Mouse (Mus musculus) neural tube, embryonic 14.5 days (tissue): ENCODE results near the gene 1110004F10Rik. TPM values are rescaled to one million over a fixed set of nuclear protein-coding genes. Genes with fewer than 3 reads are reported as not detected.

ENCODE experiments used
- ATAC-seq: fragments of 200-750 bp; cut with Nextera tagmentation; 2 replicates; pipeline ENCODE4 v1.8.0; 2017; ENCODE audit warnings: low read depth, mild to moderate bottlenecking, moderate TSS enrichment, moderate library complexity
- H3K27ac ChIP-seq: fragments of 300-500 bp; sonication (generic); 2 replicates; pipeline ENCODE4 v1.5.1; 2014; ENCODE audit warnings: low read depth, mild to moderate bottlenecking, control low read depth, low read length, moderate library complexity, mixed read lengths
- H3K27me3 ChIP-seq: fragments of 300-500 bp; sonication (generic); 2 replicates; pipeline ENCODE4 v1.6.1; 2014; ENCODE audit warnings: low read length; ENCODE audit not compliant: control insufficient read depth, insufficient read depth
- H3K36me3 ChIP-seq: fragments of 300-500 bp; sonication (generic); 2 replicates; pipeline ENCODE4 v1.6.1; 2014; ENCODE audit warnings: low read length, mixed read lengths; ENCODE audit not compliant: control insufficient read depth, insufficient read depth
- H3K4me1 ChIP-seq: fragments of 300-500 bp; sonication (generic); 2 replicates; pipeline ENCODE4 v1.6.1; 2014; ENCODE audit warnings: low read length; ENCODE audit not compliant: control insufficient read depth, insufficient read depth
- H3K4me2 ChIP-seq: fragments of 300-500 bp; sonication (generic); 2 replicates; pipeline ENCODE4 v1.6.1; 2014; ENCODE audit warnings: mild to moderate bottlenecking, low read depth, low read length, control low read depth
- H3K4me3 ChIP-seq: fragments of 300-500 bp; sonication (generic); 2 replicates; pipeline ENCODE4 v1.5.1; 2014; ENCODE audit warnings: low read depth, low read length, control low read depth, mixed read lengths
- H3K9ac ChIP-seq: fragments of 300-500 bp; sonication (generic); replicated peaks from 2 replicates; pipeline ENCODE4 v1.6.1; 2014; ENCODE audit warnings: low read depth, mild to moderate bottlenecking, control low read depth, low read length, mixed read lengths
- H3K9me3 ChIP-seq: fragments of 300-500 bp; sonication (generic); 2 replicates; pipeline ENCODE4 v1.6.1; 2016; ENCODE audit warnings: low read length; ENCODE audit not compliant: control insufficient read depth
- WGBS: fragments of 180-500 bp; shearing (Covaris S2); extraction: QIAGEN DNeasy Blood & Tissue Kit; methylation state at CpG from one replicate; pipeline ENCODE4 v1.1.7; 2014; 5-methylcytosine and 5-hydroxymethylcytosine counted together
- polyA plus RNA-seq: library from polyadenylated mRNA; unstranded; fragments of >200 nt; fragmentation: Nextera tagmentation; extraction: Ambion mirVana; gene quantifications from 2 replicates; pipeline ENCODE4 v1.2.1, GENCODE M21; 2014

The 1110004F10Rik gene
- polyA plus RNA-seq, 1 experiment from 2014 or later, result 328 TPM

DNA sequence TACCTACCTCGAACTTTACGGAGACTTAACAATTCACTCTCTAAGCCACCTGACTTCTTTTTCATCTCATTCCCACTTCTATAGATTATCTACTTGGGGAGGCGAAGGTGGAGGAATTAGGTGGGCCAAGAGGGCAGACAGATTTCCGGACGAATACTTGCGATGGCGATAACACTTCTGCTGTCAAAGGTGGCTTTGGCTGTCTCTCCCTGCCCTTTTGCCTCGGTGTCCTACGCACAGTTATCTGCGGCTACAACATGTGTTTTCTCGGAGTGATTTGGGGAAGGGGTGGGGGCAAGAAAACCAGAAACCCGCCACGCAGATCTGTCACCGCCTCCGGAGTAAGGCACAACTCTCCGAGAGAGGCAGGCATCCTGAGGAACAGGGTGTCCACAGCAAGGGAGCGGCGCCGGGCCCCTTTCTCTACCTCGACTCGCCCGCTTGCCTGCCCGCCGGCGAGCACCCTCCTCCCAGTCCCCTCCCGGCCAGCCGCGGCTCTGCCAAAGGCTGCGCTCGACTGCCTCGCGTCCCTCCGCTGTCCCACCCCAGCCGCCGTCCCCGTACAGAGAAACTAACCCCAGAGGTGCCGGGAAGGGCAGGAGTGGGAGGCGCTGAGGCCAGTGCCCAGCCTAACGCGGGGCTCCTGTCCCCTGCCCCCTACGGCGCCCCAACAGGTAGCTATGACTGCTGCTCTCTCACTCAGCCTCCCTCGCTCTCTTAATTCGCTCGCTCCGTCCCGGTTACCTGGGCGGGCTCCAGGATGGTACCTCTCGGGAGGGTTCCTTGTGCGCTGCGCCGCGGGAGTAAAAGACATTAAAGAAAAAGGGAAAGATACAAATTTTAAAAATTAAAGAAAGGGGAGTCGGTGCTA, 5.6 kb upstream of the 1110004F10Rik start:
- Histone ChIP-seq H3K36me3 (no peaks in the 10 kb centered on the region), H3K27ac (peak overlapping the region; percentile 74), H3K4me3 (peak overlapping the region; percentile 44), H3K9ac (peak overlapping the region; percentile 53), H3K4me1 (peaks cover 23% of the 10 kb centered on the region; the same call in 1 of the 2 replicates), H3K27me3 (peaks cover 21% of the 10 kb centered on the region), H3K9me3 (no peaks in the 10 kb centered on the region), H3K4me2 (peak overlapping the region; percentile 94)
- under 1% methylated on average over 54 of the region's 54 CpGs for WGBS
- peak; percentile 38 for ATAC-seq

DNA sequence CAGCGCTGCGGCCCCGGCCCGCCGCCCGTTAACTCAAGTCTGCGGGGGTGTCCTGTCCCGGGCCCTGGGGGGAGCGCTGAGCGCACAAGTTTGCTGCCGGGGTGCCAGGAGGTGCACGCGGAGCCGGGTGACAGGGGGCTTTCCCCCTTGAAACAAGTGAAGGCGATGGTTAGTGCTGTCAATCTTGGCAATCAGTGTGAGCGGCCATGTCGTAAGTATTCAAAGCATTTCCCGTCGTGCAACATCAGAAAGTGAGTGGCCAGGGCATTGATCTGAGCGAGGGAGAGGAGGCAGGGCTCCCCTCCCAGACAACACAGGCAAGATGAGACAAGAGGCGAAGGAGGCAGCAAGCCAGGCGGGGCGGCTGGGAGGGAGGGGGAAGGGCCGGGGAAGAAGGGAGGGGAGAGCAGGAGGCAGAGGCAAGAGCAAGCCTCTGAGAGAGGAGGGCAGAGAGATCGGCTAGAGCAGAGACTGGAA, 4.9 kb upstream of the 1110004F10Rik start:
- peaks cover 25% of the 10 kb centered on the region for H3K27me3 ChIP-seq
- H3K4me1 ChIP-seq, result peaks cover 27% of the 10 kb centered on the region; the same call in 1 of the 2 replicates
- no peaks in the 10 kb centered on the region for H3K36me3 ChIP-seq
- H3K9ac ChIP-seq, result peak overlapping the region; percentile 53; the same call in 1 of the 2 replicates
- peak overlapping the region; percentile 74 for H3K27ac ChIP-seq
- H3K9me3 ChIP-seq, result no peaks in the 10 kb centered on the region
- peak overlapping the region; percentile 94 for H3K4me2 ChIP-seq
- 2% methylated on average over 25 of the region's 25 CpGs for WGBS
- peak overlapping the region; percentile 44 for H3K4me3 ChIP-seq
- ATAC-seq, result peak; percentile 55

DNA sequence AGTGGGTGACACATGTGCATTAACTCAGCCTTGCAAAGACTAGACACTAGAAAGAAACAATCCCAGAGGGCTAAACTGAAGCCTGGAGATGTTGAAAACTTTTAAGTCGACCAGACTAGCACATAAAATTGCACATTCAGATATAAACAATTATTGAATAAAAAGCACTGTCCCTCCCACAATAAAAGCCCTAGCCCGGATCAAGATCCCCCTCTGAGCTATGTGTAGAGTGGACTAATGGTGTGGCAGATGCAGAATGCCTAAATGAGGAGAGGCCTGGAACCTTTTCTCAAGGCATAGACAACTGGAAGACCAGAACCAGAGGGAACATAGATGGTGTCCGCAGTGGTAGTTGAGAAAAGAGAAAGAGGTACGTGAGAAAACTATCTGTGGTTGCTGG, 3.7 kb upstream of the 1110004F10Rik start:
- no peak overlapping the region for H3K27ac ChIP-seq
- H3K27me3 ChIP-seq, result peaks cover 21% of the 10 kb centered on the region
- H3K4me2 ChIP-seq, result peak overlapping the region; percentile 94; the same call in 1 of the 2 replicates
- no peak overlapping the region; the same call in 1 of the 2 replicates for H3K4me3 ChIP-seq
- WGBS, result 30% methylated on average over 4 of the region's 4 CpGs
- H3K9ac ChIP-seq, result no peak overlapping the region
- no peak for ATAC-seq
- peaks cover 23% of the 10 kb centered on the region; the same call in 1 of the 2 replicates for H3K4me1 ChIP-seq
- no peaks in the 10 kb centered on the region for H3K9me3 ChIP-seq
- H3K36me3 ChIP-seq, result no peaks in the 10 kb centered on the region

DNA sequence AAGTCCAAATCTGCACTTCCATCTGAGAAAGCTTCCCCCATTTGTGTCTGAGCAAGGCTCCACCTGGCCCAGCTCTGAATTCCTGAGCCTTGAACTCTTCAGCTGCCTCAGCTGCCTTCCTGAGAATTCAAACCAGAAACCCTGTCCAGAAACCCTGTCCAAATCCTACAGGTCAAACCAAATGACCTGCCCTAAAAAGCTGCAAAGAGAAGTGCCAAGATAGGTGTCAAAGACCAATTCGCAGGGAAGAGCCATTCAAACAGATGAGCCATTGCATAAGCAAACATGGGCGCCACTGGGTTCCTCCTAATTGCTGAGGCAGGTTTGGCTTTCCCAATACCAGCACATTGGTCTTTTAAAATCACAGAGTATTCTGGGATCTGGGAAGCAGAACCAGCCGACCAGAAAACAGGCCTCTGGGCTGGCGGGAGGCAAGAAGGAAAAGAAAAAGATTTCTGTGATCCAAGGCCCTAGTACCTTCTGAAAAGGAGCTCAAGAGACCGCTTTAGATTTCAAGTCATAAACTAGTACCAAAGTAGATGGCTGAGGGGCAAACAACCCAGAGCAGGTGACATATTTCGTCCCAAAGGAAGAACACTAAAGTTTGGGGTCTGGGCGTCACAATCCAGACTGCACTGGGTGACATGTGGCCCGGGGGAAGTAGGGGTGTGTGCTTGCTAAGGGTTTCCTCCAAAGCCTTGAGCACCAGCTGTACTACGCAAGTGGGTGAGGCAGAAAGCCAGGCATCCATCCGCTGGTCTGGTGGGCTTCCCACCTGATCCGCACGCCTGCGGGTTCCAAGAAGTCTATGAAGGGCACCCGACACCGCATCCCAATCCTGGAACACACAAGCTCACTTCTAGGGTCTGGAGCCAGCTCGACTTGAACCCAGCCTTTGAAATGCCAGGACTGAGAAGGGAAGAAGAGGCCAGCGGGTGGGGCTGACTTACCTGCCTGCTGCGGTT, 2.3 kb upstream of the 1110004F10Rik start:
- H3K9me3 ChIP-seq, result no peaks in the 10 kb centered on the region
- H3K27me3 ChIP-seq, result peaks cover 21% of the 10 kb centered on the region
- peak overlapping the region; percentile 98; the same call in 1 of the 2 replicates for H3K4me2 ChIP-seq
- no peaks in the 10 kb centered on the region for H3K36me3 ChIP-seq
- ATAC-seq, result no peak
- no peak overlapping the region for H3K4me3 ChIP-seq
- no peak overlapping the region for H3K9ac ChIP-seq
- 0 out of 2 replicates have a peak, but pooled peaks cover 15% of the 10 kb centered on the region for H3K4me1 ChIP-seq
- H3K27ac ChIP-seq, result no peak overlapping the region
- 28% methylated on average over 18 of the region's 18 CpGs for WGBS

DNA sequence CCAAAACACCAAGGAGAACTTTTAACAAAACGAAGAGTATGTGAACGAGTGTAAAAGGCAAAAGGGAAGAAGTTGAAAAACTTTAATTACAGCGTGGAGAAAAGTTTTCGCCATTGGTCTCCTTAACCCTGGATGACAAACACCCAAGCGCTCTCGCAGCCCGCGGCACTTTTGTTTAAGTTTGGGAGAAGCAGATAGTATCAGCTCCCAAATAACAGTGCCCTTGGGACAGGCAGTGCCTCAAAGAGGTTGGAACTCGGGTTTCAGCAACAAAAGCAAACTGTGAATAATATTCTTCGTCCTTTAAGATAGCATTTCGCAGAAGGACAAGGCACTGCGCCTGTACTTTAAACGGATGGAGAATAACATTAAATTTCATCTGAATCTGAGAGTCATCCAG, 1.2 kb upstream of the 1110004F10Rik start:
- Histone ChIP-seq H3K4me1 (0 out of 2 replicates have a peak, but pooled peaks cover 12% of the 10 kb centered on the region), H3K9me3 (no peaks in the 10 kb centered on the region), H3K36me3 (no peaks in the 10 kb centered on the region), H3K27ac (no peak overlapping the region), H3K27me3 (peaks cover 21% of the 10 kb centered on the region), H3K4me3 (peak overlapping the region; percentile 41; the same call in 1 of the 2 replicates), H3K4me2 (peak overlapping the region; percentile 98; the same call in 1 of the 2 replicates), H3K9ac (no peak overlapping the region)
- ATAC-seq, result no peak
- under 1% methylated on average over 13 of the region's 13 CpGs for WGBS

DNA sequence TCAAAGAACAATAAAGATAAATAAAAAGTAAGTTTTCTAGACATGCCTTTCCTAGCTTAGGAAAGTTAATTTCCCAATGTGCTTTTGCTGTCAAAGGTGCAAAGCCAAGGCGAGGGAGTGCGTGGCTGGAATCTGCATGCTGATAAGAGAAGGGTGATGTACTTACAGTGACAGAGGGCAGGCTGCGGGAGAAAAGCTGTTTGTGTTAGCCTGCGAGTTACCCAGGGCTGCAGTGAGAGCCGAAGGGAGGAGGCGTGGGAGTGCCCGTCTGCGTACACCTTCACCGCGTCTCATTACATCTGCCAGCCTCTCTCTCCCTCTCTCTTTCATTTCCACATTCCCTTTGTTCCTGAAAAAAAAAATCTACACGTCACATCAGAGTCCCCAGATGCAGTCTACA, 686 bp upstream of the 1110004F10Rik start, which contains the start of gene Sox6:
TSS of gene Sox6 (minus strand) at position 286 of the 400 bp plus-strand sequence.
- peaks cover 21% of the 10 kb centered on the region for H3K27me3 ChIP-seq
- 1% methylated on average over 11 of the region's 11 CpGs for WGBS

DNA sequence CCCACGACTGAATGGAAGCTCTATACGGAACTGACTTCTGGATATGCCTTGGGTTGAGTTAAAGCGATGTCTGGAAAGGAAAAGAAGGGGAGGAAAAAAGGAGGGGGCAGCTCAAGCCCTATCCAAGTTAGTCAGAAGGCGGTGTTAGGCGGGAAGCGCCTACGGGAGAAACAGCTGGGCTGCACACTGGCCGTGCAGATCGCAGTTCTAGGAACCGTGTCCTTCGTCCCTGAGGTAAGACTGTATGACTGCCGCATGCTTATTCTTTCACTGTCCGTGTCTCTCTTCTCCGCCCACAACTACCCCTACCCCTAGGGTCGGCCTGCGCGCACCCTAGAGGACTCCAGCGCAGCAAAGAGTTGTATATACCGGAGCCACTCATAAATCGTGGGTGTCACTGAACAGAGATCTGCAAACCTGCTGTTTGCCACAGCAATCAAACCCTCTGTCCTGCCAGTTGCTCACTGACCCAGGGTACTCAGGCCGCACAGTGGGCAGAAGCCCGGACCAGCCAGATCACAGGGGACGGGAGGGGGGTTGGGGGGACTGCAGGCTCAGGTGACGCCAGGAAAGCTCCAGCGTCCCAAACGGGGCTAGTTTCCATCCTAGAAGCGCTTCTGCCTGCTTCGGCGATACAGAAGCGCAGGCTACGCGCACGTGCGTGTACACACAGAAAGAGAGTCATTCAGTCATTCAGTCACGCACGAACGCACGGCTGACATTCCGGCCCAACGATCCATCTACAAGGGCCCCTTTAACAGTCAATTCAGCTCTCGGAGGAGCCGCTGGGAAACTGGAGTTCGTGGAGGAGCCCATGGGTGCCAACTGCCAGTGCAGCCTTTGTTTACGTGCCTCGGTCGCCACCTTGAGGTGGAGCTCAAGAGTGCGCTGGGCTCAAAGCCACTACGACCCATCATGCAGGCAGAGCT, 605 bp downstream of the 1110004F10Rik start:
- peaks cover 19% of the 10 kb centered on the region for H3K27me3 ChIP-seq
- under 1% methylated on average over 48 of the region's 48 CpGs for WGBS

More for the DNA sequence above, 686 bp upstream of the 1110004F10Rik start, which contains the start of gene Sox6:
- Histone ChIP-seq H3K27ac (peak within 1 kb of the TSS; percentile 48), H3K36me3 (no peaks in the 10 kb centered on the region), H3K4me1 (0 out of 2 replicates have a peak, but pooled peaks cover 12% of the 10 kb centered on the region), H3K4me3 (peak within 1 kb of the TSS; percentile 41), H3K9me3 (no peaks in the 10 kb centered on the region), H3K9ac (peak within 1 kb of the TSS; percentile 17; the same call in 1 of the 2 replicates), H3K4me2 (peak within 1 kb of the TSS; percentile 98)
- ATAC-seq, result no peak

More for the DNA sequence above, 605 bp downstream of the 1110004F10Rik start:
- Histone ChIP-seq H3K4me1 (0 out of 2 replicates have a peak, but pooled peaks cover 6% of the 10 kb centered on the region), H3K27ac (peak overlapping the region; percentile 48), H3K4me2 (peak overlapping the region; percentile 98), H3K36me3 (no peaks in the 10 kb centered on the region), H3K9me3 (no peaks in the 10 kb centered on the region), H3K9ac (peak overlapping the region; percentile 17; the same call in 1 of the 2 replicates), H3K4me3 (peak overlapping the region; percentile 41)
- peak; percentile 87 for ATAC-seq
